Mouse (Mus musculus) G1E (cell line): Measurements from ENCODE around the gene Cplx3.

Experiments
- CTCF ChIP-seq: IDR thresholded peaks from 2 replicates; pipeline ENCODE4 v1.5.1; 2012; ENCODE audit warnings: low read depth, low read length, inconsistent platforms, mixed read lengths
- GATA1 ChIP-seq: IDR thresholded peaks from 2 replicates; pipeline ENCODE4 v1.6.1; 2012; ENCODE audit warnings: borderline replicate concordance, low read length, inconsistent platforms, mixed read lengths
- GATA2 ChIP-seq: IDR thresholded peaks from 2 replicates; pipeline ENCODE4 v1.6.1; 2012; ENCODE audit warnings: low read depth, low read length, inconsistent platforms, borderline replicate concordance
- POLR2AphosphoS5 ChIP-seq: IDR thresholded peaks from 2 replicates; pipeline ENCODE4 v1.6.1; 2012; ENCODE audit warnings: low read depth, low read length, inconsistent platforms; ENCODE audit not compliant: insufficient replicate concordance
- TAL1 ChIP-seq: conservative IDR thresholded peaks from 2 replicates; pipeline ENCODE4 v1.6.1; 2012; ENCODE audit warnings: low read depth, low read length, inconsistent platforms, mixed read lengths

DNA sequence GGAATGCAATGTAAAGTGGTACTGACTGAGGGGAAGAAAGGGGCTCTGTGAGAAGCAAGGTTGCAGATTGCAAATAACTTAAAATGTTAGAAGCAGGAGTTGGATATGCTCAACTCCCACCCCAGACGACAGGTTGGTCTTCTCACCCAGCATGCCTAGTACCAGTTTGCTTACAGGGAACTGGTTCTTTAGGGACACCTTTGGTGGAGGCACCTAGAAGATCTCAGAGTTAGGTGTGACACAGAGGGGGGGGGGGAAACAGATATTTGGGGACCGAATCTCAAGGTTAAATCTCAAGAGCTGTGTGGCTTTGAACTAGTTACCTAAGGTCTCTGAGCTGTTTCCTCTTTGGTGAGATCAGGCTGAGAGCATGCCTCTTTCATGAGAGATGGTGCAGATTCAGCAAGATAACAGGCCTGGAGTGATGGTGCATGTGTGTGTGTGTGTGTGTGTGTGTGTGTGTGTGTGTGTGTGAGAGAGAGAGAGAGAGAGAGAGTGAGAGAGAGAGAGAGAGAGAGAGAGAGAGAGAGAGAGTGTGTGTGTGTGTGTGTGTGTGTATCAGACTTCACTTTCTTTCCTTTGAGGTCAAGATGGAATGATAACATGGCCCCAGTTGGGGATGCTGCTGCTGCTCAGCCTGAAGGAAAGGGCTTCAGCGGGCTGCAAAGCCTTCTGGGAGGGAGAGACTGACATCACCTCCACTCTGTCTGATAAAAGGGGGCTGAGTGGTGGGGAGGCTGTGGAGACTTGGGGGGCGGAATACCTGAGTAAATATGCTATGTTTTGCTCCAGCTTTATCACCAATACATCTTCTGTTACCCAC is 41.4 kb upstream of the Cplx3 start:
- TF ChIP-seq CTCF (no peak), GATA2 (no peak), GATA1 (no peak), TAL1 (no peak), POLR2AphosphoS5 (no peak)
